8 mouse cellular contexts compared by ENCODE assay signal in genomic region chr9:58541895-58542338, GRCm38 (mm10). TPM values are rescaled to one million over a fixed set of nuclear protein-coding genes. Genes with fewer than 3 reads are reported as not detected.
A peak's percentile ranks its signal among the peaks of the same experiment; 100 is the strongest.
DNase-seq lines count a peak whose midpoint lies in the region; ATAC-seq and TF ChIP-seq lines count a peak whose summit lies in the region.

No protein-coding gene starts in this region.

- TF ChIP-seq CTCF in C2C12 (IDR thresholded peaks at IDR 0.05; ENCODE audit: control insufficient read depth, insufficient read depth, insufficient read length) = no peak
- no peak for TF ChIP-seq CTCF in forebrain, postnatal 0 days (IDR thresholded peaks at IDR 0.05; ENCODE audit: low read depth)

- DNase-seq in adrenal gland, postnatal 14 days = peak; percentile 95
- DNase-seq in forebrain, postnatal 0 days = peak; percentile 82
- DNase-seq in heart, postnatal 14 days = peak; percentile 82 to 89
- peak; percentile 57 for DNase-seq in large intestine, adult 2 months (ENCODE audit: low read depth, low spot score)
- peak; percentile 75 for DNase-seq in thymus, postnatal 25 days

- peak; percentile 63 for ATAC-seq in forebrain, postnatal 0 days
- ATAC-seq in liver, embryonic 16.5 days (ENCODE audit: low read depth) = peak; percentile 27; the same call in 1 of the 2 replicates
- ATAC-seq in neural tube, embryonic 15.5 days (ENCODE audit: low FRiP score) = 0 out of 2 replicates have a peak, but pooled peaks have one; percentile 39

- no peak overlapping the region for H3K9ac ChIP-seq in forebrain, postnatal 0 days
- H3K9ac ChIP-seq in liver, embryonic 16.5 days (ENCODE audit: low read depth, low read length) = no peak overlapping the region
- H3K9ac ChIP-seq in neural tube, embryonic 15.5 days (replicated peaks) = no peak overlapping the region

- peaks cover 18% of the 10 kb centered on the region for H3K79me3 ChIP-seq in C2C12 (ENCODE audit: low read depth)

- 0 out of 2 replicates have a peak, but pooled peaks cover 1% of the 10 kb centered on the region for H3K4me1 ChIP-seq in forebrain, postnatal 0 days (ENCODE audit: insufficient read depth)
- peaks cover 3% of the 10 kb centered on the region for H3K4me1 ChIP-seq in liver, embryonic 16.5 days (ENCODE audit: control insufficient read depth, low read depth, low read length)
- H3K4me1 ChIP-seq in neural tube, embryonic 15.5 days = peaks cover 26% of the 10 kb centered on the region

- H3K36me3 ChIP-seq in C2C12 (ENCODE audit: control insufficient read depth, insufficient read depth) = peaks cover 20% of the 10 kb centered on the region
- peaks cover 13% of the 10 kb centered on the region for H3K36me3 ChIP-seq in forebrain, postnatal 0 days (ENCODE audit: insufficient read depth)
- no peaks in the 10 kb centered on the region for H3K36me3 ChIP-seq in liver, embryonic 16.5 days (ENCODE audit: control insufficient read depth, insufficient read depth)
- H3K36me3 ChIP-seq in neural tube, embryonic 15.5 days = peaks cover 15% of the 10 kb centered on the region

- intact Hi-C loops in heart, postnatal 14 days (cut with DNase I) = loop anchor here (2.0 kb wide), 2 partner anchors 13 to 331 kb away; partner anchors contain the start of gene Cd276

- no peaks in the 10 kb centered on the region for H3K27me3 ChIP-seq in C2C12 (ENCODE audit: control insufficient read depth, insufficient read depth, insufficient read length)
- H3K27me3 ChIP-seq in forebrain, postnatal 0 days (ENCODE audit: insufficient read depth, low read length) = no peaks in the 10 kb centered on the region
- no peaks in the 10 kb centered on the region for H3K27me3 ChIP-seq in liver, embryonic 16.5 days (ENCODE audit: control insufficient read depth, insufficient read depth, low read depth, low read length)
- no peaks in the 10 kb centered on the region for H3K27me3 ChIP-seq in neural tube, embryonic 15.5 days (replicated peaks)

- H3K27ac ChIP-seq in forebrain, postnatal 0 days (ENCODE audit: low read depth, low read length) = no peak overlapping the region
- H3K27ac ChIP-seq in liver, embryonic 16.5 days (ENCODE audit: low read length) = no peak overlapping the region
- H3K27ac ChIP-seq in neural tube, embryonic 15.5 days (replicated peaks) = peak overlapping the region; percentile 54

- H3K4me3 ChIP-seq in C2C12 (ENCODE audit: insufficient read depth, poor library complexity, severe bottlenecking) = no peak overlapping the region
- no peak overlapping the region for H3K4me3 ChIP-seq in forebrain, postnatal 0 days (ENCODE audit: low read depth, low read length)
- no peak overlapping the region for H3K4me3 ChIP-seq in liver, embryonic 16.5 days (ENCODE audit: low read depth, low read length)
- no peak overlapping the region for H3K4me3 ChIP-seq in neural tube, embryonic 15.5 days (replicated peaks)

- H3K9me3 ChIP-seq in forebrain, postnatal 0 days (ENCODE audit: low read length) = no peaks in the 10 kb centered on the region
- H3K9me3 ChIP-seq in liver, embryonic 16.5 days (replicated peaks; ENCODE audit: control insufficient read depth, low read length) = no peaks in the 10 kb centered on the region
- no peaks in the 10 kb centered on the region for H3K9me3 ChIP-seq in neural tube, embryonic 15.5 days (replicated peaks)

- H3K4me2 ChIP-seq in forebrain, postnatal 0 days (ENCODE audit: low read depth) = no peak overlapping the region
- H3K4me2 ChIP-seq in liver, embryonic 16.5 days (ENCODE audit: low read depth, low read length) = no peak overlapping the region
- no peak overlapping the region for H3K4me2 ChIP-seq in neural tube, embryonic 15.5 days

- no peak overlapping the region for H3ac ChIP-seq in C2C12 (ENCODE audit: control insufficient read depth, insufficient read length, low read depth)

- 33% methylated on average over 6 of the region's 6 CpGs for WGBS in forebrain, postnatal 0 days
- WGBS in large intestine, adult 2 months = 3% methylated on average over 6 of the region's 6 CpGs
- 17% methylated on average over 6 of the region's 6 CpGs for WGBS in liver, embryonic 16.5 days (ENCODE audit: insufficient replicate concordance)
- WGBS in neural tube, embryonic 15.5 days = 40% methylated on average over 6 of the region's 6 CpGs

- peaks cover 51% of the 10 kb centered on the region for H3K79me2 ChIP-seq in C2C12 (ENCODE audit: control insufficient read depth, insufficient read depth)

TF ChIP-seq in C2C12, 6 proteins besides CTCF, POLR2A, EP300 and RAD21:
- TF ChIP-seq MAX (IDR thresholded peaks at IDR 0.05) = peak; percentile 28
- TF ChIP-seq CEBPB (IDR thresholded peaks at IDR 0.05; ENCODE audit: low read depth) = no peak
- TF ChIP-seq FOSL1 (IDR thresholded peaks at IDR 0.05; ENCODE audit: insufficient read depth, low read length, poor library complexity, severe bottlenecking) = no peak
- TF ChIP-seq MYOG (IDR thresholded peaks at IDR 0.05; ENCODE audit: control insufficient read depth, extremely low read depth, insufficient read length) = no peak
- no peak for TF ChIP-seq USF1 (IDR thresholded peaks at IDR 0.05; ENCODE audit: low read depth)
- TF ChIP-seq MYOD1 (IDR thresholded peaks at IDR 0.05; ENCODE audit: control insufficient read depth, insufficient read length, low read depth) = peak; percentile 49

RNA-seq across cellular contexts. Expression of gene Cd276, which starts 13.3 kb away (rescaled TPM):
- 28.8 TPM for polyA plus RNA-seq in C2C12 (2012; fragmentation: generic; extraction: Trizol)
- total RNA-seq in adrenal gland, postnatal 14 days (2021) = 14.1 and 15.0 TPM in 2 replicates
- total RNA-seq in forebrain, postnatal 0 days (2014; rRNA removed) = 21.1 and 26.0 TPM in 2 replicates
- 23.7 and 26.2 TPM in 2 replicates for polyA plus RNA-seq in forebrain, postnatal 0 days (2015; fragmentation: Nextera tagmentation; extraction: Ambion mirVana)
- 10 to 100 TPM; 15.4 to 17.6 TPM for total RNA-seq in heart, postnatal 14 days (2021)
- polyA plus RNA-seq in large intestine, adult 2 months (2012; rRNA removed) = 5.5 and 5.9 TPM in 2 replicates
- polyA plus RNA-seq in liver, embryonic 16.5 days (2015; fragmentation: Nextera tagmentation; extraction: Ambion mirVana) = 1.4 and 1.6 TPM in 2 replicates
- polyA plus RNA-seq in neural tube, embryonic 15.5 days (2015; fragmentation: Nextera tagmentation; extraction: Ambion mirVana) = 30.3 and 33.6 TPM in 2 replicates

RNA-seq across cellular contexts. Expression of gene Nptn, which starts 40.1 kb away (rescaled TPM):
- 262 TPM for polyA plus RNA-seq in C2C12 (2012; fragmentation: generic; extraction: Trizol)
- total RNA-seq in adrenal gland, postnatal 14 days (2021) = 159 and 169 TPM in 2 replicates
- total RNA-seq in forebrain, postnatal 0 days (2014; rRNA removed) = 275 and 298 TPM in 2 replicates
- polyA plus RNA-seq in forebrain, postnatal 0 days (2015; fragmentation: Nextera tagmentation; extraction: Ambion mirVana) = 231 and 236 TPM in 2 replicates
- 100 to 1,000 TPM; 155 to 177 TPM for total RNA-seq in heart, postnatal 14 days (2021)
- 254 and 369 TPM in 2 replicates for polyA plus RNA-seq in large intestine, adult 2 months (2012; rRNA removed)
- polyA plus RNA-seq in liver, embryonic 16.5 days (2015; fragmentation: Nextera tagmentation; extraction: Ambion mirVana) = 85.5 and 95.0 TPM in 2 replicates
- 214 and 219 TPM in 2 replicates for polyA plus RNA-seq in neural tube, embryonic 15.5 days (2015; fragmentation: Nextera tagmentation; extraction: Ambion mirVana)

RNA-seq across cellular contexts. Expression of gene Insyn1, which starts 53.5 kb away (rescaled TPM):
- 23.3 TPM for polyA plus RNA-seq in C2C12 (2012; fragmentation: generic; extraction: Trizol)
- total RNA-seq in adrenal gland, postnatal 14 days (2021) = 8.0 and 8.9 TPM in 2 replicates
- 65.3 and 71.5 TPM in 2 replicates for total RNA-seq in forebrain, postnatal 0 days (2014; rRNA removed)
- polyA plus RNA-seq in forebrain, postnatal 0 days (2015; fragmentation: Nextera tagmentation; extraction: Ambion mirVana) = 6.0 TPM in 2 replicates
- 10 to 100 TPM; 10.7 to 11.1 TPM for total RNA-seq in heart, postnatal 14 days (2021)
- 1.5 and 2.1 TPM in 2 replicates for polyA plus RNA-seq in large intestine, adult 2 months (2012; rRNA removed)
- not detected in 2 replicates for polyA plus RNA-seq in liver, embryonic 16.5 days (2015; fragmentation: Nextera tagmentation; extraction: Ambion mirVana)
- polyA plus RNA-seq in neural tube, embryonic 15.5 days (2015; fragmentation: Nextera tagmentation; extraction: Ambion mirVana) = 9.5 and 14.9 TPM in 2 replicates
